Mouse (Mus musculus): Measurements from ENCODE around the gene Adora3. TPM values are rescaled to one million over a fixed set of nuclear protein-coding genes. Genes with fewer than 3 reads are reported as not detected.
"Not testable (repeated sequence)": the region's sequence is repeated elsewhere in the genome, so short reads cannot be mapped to it uniquely, and the experiment has no call there.

Adora3 gene
- polyA plus RNA-seq, 1 experiment from 2014 or later: not detected

- DNase-seq (ENCODE audit: low spot score): no peak
- H3K4me3 ChIP-seq: no peak overlapping the region
- H3K9me3 ChIP-seq: no peaks in the 10 kb centered on the region
- H3K27ac ChIP-seq (replicated peaks): no peak overlapping the region
- no peaks in the 10 kb centered on the region for H3K27me3 ChIP-seq (replicated peaks; ENCODE audit: low read depth, poor library complexity, severe bottlenecking)
- H3K36me3 ChIP-seq (replicated peaks): no peaks in the 10 kb centered on the region
- H3K4me1 ChIP-seq: 0 out of 2 replicates have a peak, but pooled peaks cover 7% of the 10 kb centered on the region
- WGBS: 76% methylated on average over 10 of the region's 10 CpGs
These were observed 43.4 kb downstream of the Adora3 start for GRCm38 (mm10) chr3:105913839-105914681.

- H3K36me3 ChIP-seq (replicated peaks): no peaks in the 10 kb centered on the region
- no peaks in the 10 kb centered on the region for H3K27me3 ChIP-seq (replicated peaks; ENCODE audit: low read depth, poor library complexity, severe bottlenecking)
- 33% methylated on average over 1 of the region's 1 CpGs for WGBS
- H3K9me3 ChIP-seq: no peaks in the 10 kb centered on the region
- no peak overlapping the region for H3K27ac ChIP-seq (replicated peaks)
- H3K4me1 ChIP-seq: 0 out of 2 replicates have a peak, but pooled peaks cover 7% of the 10 kb centered on the region
- H3K4me3 ChIP-seq: no peak overlapping the region
- no peak for DNase-seq (ENCODE audit: low spot score)
These were observed 44.6 kb downstream of the Adora3 start for GRCm38 (mm10) chr3:105915281-105915680.

DNA sequence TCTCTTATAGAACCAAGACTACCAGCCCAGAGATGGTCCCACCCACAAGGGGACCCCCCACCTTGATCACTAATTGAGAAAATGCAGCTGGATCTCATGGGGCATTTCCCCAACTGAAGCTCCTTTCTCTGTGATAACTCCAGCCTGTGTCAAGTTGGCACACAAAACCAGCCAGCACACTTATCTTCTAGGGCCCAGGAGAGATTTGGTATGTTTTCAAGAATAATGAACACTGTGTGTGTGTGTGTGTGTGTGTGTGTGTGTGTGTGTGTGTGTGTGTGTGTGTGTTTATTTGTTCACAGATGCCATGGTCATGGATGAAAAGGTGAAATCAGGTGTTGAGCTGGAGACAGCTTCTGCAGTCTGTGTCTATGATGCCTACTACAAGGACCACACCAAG lies 45.8 kb downstream of the Adora3 start:
- not testable (repeated sequence) for H3K27ac ChIP-seq (replicated peaks); H3K9me3 ChIP-seq; H3K4me1 ChIP-seq; DNase-seq (ENCODE audit: low spot score); H3K4me3 ChIP-seq; H3K27me3 ChIP-seq (replicated peaks; ENCODE audit: low read depth, poor library complexity, severe bottlenecking); H3K36me3 ChIP-seq (replicated peaks)

- 0 out of 2 replicates have a peak, but pooled peaks cover 7% of the 10 kb centered on the region for H3K4me1 ChIP-seq
- no peak for DNase-seq (ENCODE audit: low spot score)
- H3K4me3 ChIP-seq: no peak overlapping the region
- WGBS: 61% methylated on average over 10 of the region's 10 CpGs
- H3K36me3 ChIP-seq (replicated peaks): no peaks in the 10 kb centered on the region
- H3K9me3 ChIP-seq: no peaks in the 10 kb centered on the region
- no peak overlapping the region for H3K27ac ChIP-seq (replicated peaks)
- H3K27me3 ChIP-seq (replicated peaks; ENCODE audit: low read depth, poor library complexity, severe bottlenecking): no peaks in the 10 kb centered on the region
These were observed 47.1 kb downstream of the Adora3 start for GRCm38 (mm10) chr3:105917656-105918354.

GRCm38 (mm10) chr3:105918355-105918745 lies 47.7 kb downstream of the Adora3 start:
- 79% methylated on average over 3 of the region's 3 CpGs for WGBS
- H3K27me3 ChIP-seq (replicated peaks; ENCODE audit: low read depth, poor library complexity, severe bottlenecking): no peaks in the 10 kb centered on the region
- no peaks in the 10 kb centered on the region for H3K9me3 ChIP-seq
- H3K4me1 ChIP-seq: 0 out of 2 replicates have a peak, but pooled peaks cover 7% of the 10 kb centered on the region
- no peaks in the 10 kb centered on the region for H3K36me3 ChIP-seq (replicated peaks)
- no peak for DNase-seq (ENCODE audit: low spot score)
- no peak overlapping the region for H3K4me3 ChIP-seq
- H3K27ac ChIP-seq (replicated peaks): no peak overlapping the region

DNA sequence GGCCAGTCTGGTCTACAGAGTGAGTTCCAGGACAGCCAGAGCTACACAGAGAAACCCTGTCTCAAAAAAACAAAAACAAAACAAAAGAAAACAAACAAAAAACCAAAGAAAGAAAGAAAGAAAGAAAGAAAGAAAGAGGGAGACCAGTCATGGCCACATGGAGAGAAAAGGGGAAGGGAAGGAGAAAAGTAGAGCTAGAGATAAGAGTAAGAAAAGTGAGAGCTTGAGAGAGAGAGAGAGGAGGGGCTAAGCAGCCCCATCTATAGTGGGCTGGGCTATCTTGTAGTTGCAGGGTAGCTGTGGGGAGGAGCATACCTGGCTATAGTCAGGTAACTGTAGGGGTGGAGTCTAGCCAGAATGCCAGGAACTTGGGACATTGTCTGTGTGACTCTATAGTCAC lies 50.1 kb downstream of the Adora3 start:
- not testable (repeated sequence) for H3K27me3 ChIP-seq (replicated peaks; ENCODE audit: low read depth, poor library complexity, severe bottlenecking); H3K4me1 ChIP-seq; H3K9me3 ChIP-seq; H3K36me3 ChIP-seq (replicated peaks); DNase-seq (ENCODE audit: low spot score); H3K4me3 ChIP-seq; H3K27ac ChIP-seq (replicated peaks)

- 77% methylated on average over 2 of the region's 2 CpGs for WGBS
- H3K4me3 ChIP-seq: no peak overlapping the region
- no peak for DNase-seq (ENCODE audit: low spot score)
- H3K36me3 ChIP-seq (replicated peaks): no peaks in the 10 kb centered on the region
- H3K27me3 ChIP-seq (replicated peaks; ENCODE audit: low read depth, poor library complexity, severe bottlenecking): no peaks in the 10 kb centered on the region
- H3K9me3 ChIP-seq: no peaks in the 10 kb centered on the region
- 0 out of 2 replicates have a peak, but pooled peaks cover 7% of the 10 kb centered on the region for H3K4me1 ChIP-seq
- no peak overlapping the region for H3K27ac ChIP-seq (replicated peaks)
These were observed 51.3 kb downstream of the Adora3 start for GRCm38 (mm10) chr3:105921959-105922358.

- DNase-seq (ENCODE audit: low spot score): no peak
- H3K27me3 ChIP-seq (replicated peaks; ENCODE audit: low read depth, poor library complexity, severe bottlenecking): no peaks in the 10 kb centered on the region
- WGBS: 88% methylated on average over 9 of the region's 9 CpGs
- H3K4me1 ChIP-seq: no peaks in the 10 kb centered on the region
- no peak overlapping the region for H3K27ac ChIP-seq (replicated peaks)
- no peaks in the 10 kb centered on the region for H3K36me3 ChIP-seq (replicated peaks)
- H3K4me3 ChIP-seq: no peak overlapping the region
- H3K9me3 ChIP-seq: no peaks in the 10 kb centered on the region
These were observed 54.0 kb downstream of the Adora3 start for GRCm38 (mm10) chr3:105924616-105925015.

DNA sequence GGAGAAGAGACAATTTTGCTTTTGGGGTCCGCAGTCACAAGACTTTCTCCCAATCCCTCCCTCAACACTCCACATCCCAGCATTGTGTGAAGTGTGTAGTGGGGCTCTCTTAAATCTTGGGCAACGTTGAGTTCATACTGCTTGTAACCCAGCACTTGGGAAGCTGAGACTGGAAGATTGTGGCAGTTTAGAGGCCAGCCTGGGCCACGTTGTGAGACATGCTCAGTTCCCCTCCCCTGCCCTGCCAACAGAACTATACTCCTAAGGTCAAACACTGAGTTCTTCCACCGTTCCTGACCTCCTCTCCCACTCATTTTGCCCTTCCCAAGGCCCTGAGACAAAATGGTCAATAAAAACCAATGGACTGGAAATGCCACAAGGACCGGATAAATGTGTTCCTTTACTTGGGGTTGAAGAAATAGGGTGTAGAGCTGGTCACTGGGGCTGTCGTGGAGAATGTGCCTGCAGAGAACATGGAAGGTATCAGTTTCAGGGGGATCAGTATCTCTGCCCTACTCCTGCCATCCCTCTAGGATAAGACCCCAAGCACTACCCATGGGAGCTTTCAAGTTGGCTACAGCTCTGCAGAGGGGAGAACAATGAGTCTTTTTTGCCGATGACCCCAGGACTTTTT lies 57.0 kb downstream of the Adora3 start:
- no peak for DNase-seq (ENCODE audit: low spot score)
- 83% methylated on average over 7 of the region's 7 CpGs for WGBS
- no peaks in the 10 kb centered on the region for H3K27me3 ChIP-seq (replicated peaks; ENCODE audit: low read depth, poor library complexity, severe bottlenecking)
- no peaks in the 10 kb centered on the region for H3K4me1 ChIP-seq
- no peaks in the 10 kb centered on the region for H3K36me3 ChIP-seq (replicated peaks)
- no peaks in the 10 kb centered on the region for H3K9me3 ChIP-seq
- H3K27ac ChIP-seq (replicated peaks): no peak overlapping the region
- H3K4me3 ChIP-seq: no peak overlapping the region

DNA sequence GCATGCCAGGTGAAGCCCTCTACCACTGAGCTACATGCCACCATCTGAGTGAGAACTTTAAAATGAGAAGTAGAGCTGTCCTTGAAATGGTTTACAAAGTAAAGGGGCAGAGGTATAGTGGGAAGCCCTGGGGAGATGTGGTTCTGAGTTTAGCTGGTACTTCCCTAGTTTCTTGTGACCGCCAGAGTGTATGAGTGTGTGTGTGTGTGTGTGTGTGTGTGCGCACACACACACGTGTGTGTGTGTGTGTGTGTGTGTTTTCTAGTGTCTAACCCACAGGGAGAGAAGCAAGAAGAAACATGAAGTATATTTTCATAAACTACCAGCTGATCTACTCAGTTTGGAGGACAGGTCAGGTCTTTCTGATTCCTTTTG lies 57.5 kb downstream of the Adora3 start:
- no peaks in the 10 kb centered on the region for H3K4me1 ChIP-seq
- no peaks in the 10 kb centered on the region for H3K9me3 ChIP-seq
- no peaks in the 10 kb centered on the region for H3K27me3 ChIP-seq (replicated peaks; ENCODE audit: low read depth, poor library complexity, severe bottlenecking)
- 89% methylated on average over 3 of the region's 3 CpGs for WGBS
- no peak overlapping the region for H3K27ac ChIP-seq (replicated peaks)
- H3K36me3 ChIP-seq (replicated peaks): no peaks in the 10 kb centered on the region
- DNase-seq (ENCODE audit: low spot score): no peak
- no peak overlapping the region for H3K4me3 ChIP-seq

DNA sequence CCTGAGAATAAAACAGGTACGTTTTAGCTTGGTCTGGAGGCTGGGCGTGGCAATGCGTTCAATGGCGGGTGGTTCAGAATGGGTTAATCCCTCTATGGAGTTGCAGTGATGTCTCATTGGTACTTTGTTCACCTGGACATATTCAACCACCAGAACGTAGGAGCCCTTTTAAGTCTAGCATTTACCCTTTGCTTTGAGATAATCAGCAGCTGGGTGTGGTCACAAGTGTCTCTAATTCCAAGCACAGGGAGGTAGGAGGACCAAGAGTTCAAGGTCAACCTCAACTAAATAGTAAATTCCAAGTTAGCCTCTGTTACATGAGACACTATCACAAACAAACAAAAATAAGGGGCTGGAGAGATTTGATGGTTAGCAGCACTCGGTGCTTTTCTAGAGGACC lies 58.1 kb downstream of the Adora3 start:
- Histone ChIP-seq H3K27ac (replicated peaks) (no peak overlapping the region), H3K36me3 (replicated peaks) (no peaks in the 10 kb centered on the region), H3K4me3 (no peak overlapping the region), H3K9me3 (no peaks in the 10 kb centered on the region), H3K4me1 (no peaks in the 10 kb centered on the region), H3K27me3 (replicated peaks; ENCODE audit: low read depth, poor library complexity, severe bottlenecking) (no peaks in the 10 kb centered on the region)
- 88% methylated on average over 6 of the region's 6 CpGs for WGBS
- no peak for DNase-seq (ENCODE audit: low spot score)

GRCm38 (mm10) chr3:105929821-105930220 lies 59.2 kb downstream of the Adora3 start:
- no peak overlapping the region for H3K4me3 ChIP-seq
- H3K27me3 ChIP-seq (replicated peaks; ENCODE audit: low read depth, poor library complexity, severe bottlenecking): no peaks in the 10 kb centered on the region
- no peak overlapping the region for H3K27ac ChIP-seq (replicated peaks)
- H3K9me3 ChIP-seq: no peaks in the 10 kb centered on the region
- WGBS: 83% methylated on average over 7 of the region's 7 CpGs
- H3K36me3 ChIP-seq (replicated peaks): no peaks in the 10 kb centered on the region
- no peaks in the 10 kb centered on the region for H3K4me1 ChIP-seq
- no peak for DNase-seq (ENCODE audit: low spot score)

GRCm38 (mm10) chr3:105931095-105931494 lies 60.4 kb downstream of the Adora3 start:
- no peaks in the 10 kb centered on the region for H3K4me1 ChIP-seq
- H3K4me3 ChIP-seq: no peak overlapping the region
- 93% methylated on average over 2 of the region's 2 CpGs for WGBS
- H3K9me3 ChIP-seq: no peaks in the 10 kb centered on the region
- no peaks in the 10 kb centered on the region for H3K36me3 ChIP-seq (replicated peaks)
- no peak overlapping the region for H3K27ac ChIP-seq (replicated peaks)
- H3K27me3 ChIP-seq (replicated peaks; ENCODE audit: low read depth, poor library complexity, severe bottlenecking): no peaks in the 10 kb centered on the region
- DNase-seq (ENCODE audit: low spot score): no peak

All from embryonic facial prominence, embryonic 10.5 days (tissue).